Mouse (Mus musculus): ENCODE measurements around the gene Zcchc24.
A peak's percentile ranks its signal among the peaks of the same experiment; 100 is the strongest.

Zcchc24 gene

DNA sequence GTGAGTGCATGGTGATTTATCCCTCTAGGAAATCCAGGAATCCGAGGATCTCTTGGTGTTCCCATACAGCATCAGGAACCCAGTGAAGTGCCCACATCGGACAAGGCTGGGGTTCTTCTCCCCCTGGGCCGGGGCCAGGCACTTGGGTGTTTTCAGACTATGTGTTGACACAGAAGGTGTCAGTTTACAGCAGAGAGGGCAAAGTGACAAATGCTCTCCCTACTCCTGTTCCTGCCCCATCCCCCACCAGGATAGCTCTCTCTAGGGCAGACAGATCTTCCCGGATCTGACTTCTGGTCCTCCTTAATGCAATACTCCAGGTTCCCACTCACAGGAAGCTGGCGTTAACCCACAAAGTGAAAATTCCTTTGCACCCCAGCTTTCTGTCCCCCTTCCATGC, 5.3 kb upstream of the Zcchc24 start:
- DNase-seq = no peak

DNA sequence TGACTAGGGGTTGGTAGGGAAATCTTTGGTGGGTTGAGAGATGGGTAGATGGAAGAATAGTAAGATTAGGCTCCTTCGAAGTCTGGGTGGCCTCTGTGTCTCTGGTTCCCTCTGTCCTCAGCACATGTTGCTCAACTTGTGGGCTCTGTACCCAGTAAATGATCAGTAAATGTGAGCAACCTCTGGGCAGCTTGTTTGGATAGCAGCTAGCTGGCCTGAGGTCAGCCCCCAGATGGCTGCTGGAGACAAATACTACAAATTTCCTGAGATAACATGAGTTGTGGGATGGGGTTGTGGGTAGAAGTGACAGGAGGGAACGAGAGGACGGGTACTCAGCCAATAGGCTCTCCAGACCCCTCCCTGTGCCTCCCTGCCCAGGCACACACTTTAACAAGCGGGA, 4.2 kb upstream of the Zcchc24 start:
- DNase-seq = no peak

DNA sequence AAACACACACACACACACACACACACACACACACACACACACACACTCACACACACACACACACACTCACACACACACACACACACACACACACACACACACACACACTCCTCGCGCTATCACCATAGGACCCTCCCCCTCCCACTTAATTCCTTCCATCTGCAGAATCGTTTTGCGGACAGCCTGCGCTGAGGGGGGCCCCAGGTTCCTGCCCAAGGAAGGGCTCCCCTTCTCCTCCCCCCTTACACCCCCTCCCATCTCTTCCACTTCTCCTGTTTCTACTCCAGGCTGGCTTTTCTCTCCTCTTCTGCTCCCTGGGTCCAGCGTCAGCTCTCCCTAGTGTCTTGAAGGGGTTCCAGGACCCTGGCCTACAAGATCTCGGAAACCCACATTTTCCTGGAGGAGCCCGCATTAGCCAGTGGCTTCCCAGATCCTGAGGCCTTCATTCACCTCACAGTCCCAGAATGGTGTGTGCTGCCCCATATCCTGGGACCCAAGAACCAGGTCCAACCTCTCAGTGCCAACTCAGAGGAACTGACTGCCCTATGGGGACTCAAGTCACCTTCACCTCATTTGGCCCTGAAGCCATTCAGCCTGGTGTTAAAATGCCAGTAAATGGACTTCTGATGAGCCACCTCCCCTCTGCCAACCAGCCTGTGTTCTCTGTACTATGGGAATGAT, 927 bp upstream of the Zcchc24 start:
- DNase-seq = no peak

DNA sequence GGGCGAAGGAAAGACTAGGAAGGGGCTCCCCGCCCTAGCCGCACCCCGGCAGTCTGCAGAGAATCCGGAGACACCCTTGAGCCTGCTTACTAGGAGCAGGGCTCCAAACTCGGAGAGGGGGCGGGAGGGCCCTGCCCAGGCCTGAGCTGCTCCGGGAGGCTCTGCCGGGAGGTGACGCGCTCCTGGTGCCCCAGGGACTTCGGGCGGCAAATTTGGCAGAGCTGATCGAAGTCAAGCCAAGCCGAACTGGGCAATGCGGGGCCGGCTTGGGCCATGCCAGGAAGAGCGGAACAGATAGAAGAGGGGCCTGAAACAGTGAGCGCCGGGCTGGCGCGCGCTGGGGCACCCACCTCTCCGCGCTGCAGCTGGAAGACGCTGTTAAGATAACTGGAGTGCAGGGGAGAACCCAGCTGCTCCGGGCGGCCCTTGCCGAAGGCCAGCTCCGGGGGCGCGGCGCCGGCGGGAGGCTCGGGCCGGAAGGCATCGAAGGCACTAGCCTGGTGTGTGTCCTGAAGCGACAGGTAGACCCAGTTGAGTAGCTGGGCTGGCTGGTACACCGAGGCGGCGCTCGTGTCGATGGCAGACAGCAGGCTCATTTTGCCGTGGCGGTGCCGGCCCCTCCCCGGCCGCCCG, 462 bp downstream of the Zcchc24 start:
- DNase-seq = peak; percentile 29

DNA sequence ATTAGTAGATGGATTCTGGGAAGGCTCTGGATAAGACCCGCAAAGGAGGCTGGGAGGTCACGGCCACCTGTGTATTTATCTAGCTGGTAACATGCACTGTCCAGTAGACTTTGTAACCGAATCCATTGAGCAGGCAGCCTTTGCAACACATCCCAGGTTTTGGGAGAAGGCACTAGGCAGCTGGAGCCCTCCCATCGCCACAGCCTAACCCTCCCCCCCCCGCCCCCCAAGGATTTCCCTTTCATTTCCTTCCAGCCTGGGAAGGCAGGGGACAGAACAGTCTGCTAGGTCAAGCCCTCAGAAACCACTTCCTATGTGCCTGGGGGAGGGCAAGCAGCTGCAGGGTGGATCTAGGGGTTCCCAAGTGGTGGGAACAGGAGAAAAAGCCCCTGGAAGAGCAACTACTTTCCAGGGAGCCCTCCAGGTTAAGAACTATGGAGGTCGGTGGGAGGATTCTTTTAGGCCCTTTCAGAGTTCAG, 1.1 kb downstream of the Zcchc24 start:
- no peak for DNase-seq

DNA sequence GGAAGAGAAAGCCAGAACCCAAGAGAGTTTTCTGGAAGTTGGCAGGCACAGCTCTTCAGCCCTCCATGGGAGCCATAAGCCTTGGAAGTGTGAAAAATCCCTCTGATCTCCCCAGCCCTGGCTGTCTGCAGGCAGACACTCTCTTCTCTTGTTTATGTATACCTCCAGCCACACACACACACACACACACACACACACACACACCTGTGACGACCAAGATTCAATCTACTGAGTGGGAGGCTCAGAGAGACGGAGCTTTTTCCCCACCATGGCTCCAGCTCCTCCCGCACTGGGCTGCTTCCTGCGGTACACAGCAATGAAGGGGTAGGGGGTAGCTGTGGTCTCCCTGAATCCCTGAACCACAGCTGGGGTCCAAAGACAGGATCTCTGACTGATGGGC, 2.4 kb downstream of the Zcchc24 start:
- no peak for DNase-seq

DNA sequence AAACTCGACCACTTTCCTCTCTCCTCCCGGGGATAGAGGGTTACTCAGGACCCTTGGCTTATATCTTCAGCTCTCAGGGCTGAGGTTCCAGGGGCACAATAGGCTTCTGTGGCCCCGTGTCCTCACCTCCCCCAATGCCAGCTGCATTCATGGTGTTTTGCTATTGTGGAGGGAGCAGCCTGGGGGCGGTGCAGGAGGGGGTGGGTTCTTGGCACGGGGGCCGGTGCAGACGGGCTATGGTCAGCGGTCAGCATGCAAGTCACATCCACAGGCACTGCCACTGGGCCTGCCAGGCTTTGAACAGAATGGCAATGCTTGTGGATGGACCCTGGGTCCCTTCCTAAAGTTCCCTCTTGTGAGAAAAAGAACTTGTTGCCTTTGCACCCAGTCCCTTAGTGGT, 2.9 kb downstream of the Zcchc24 start:
- peak; percentile 69 for DNase-seq

DNA sequence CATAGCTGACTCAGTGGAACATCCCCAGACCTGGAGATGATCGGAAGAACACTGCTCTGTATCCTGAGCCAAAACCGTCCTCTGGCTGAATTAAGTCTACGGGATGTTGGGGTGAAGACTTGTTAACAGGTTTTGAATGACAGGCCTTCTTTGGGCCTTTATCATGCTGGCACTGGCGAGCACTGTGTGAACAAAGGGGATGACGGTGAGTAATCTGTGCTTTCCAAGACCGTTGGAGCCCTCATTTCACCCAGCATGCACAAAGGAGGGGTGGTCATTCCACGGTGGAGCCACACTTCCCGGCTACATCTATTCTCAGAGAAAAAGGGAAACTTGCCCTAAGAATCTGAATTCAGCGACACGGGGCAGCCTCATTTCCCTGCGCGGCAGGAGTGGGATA, 3.7 kb downstream of the Zcchc24 start:
- DNase-seq = no peak

DNA sequence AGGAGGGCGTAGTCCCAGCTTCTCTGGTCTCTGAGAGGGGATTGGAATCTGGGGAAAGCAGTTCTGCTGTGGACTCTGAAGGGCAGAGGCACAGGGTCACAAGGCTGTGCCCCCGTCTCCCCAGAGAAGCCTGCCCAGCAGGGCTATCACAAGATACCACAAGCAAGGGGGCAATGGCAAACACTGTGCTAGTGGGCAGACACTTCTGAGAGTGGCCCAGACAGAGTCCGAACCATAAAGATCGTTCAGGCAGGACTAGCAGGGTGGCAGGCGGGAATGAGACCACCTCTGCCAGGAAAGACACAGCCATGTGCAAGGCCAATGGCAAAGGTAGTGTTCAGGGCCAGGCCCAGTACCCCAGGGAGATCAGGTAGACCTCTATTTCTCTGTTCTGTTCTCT, 7.7 kb downstream of the Zcchc24 start:
- DNase-seq = no peak

DNA sequence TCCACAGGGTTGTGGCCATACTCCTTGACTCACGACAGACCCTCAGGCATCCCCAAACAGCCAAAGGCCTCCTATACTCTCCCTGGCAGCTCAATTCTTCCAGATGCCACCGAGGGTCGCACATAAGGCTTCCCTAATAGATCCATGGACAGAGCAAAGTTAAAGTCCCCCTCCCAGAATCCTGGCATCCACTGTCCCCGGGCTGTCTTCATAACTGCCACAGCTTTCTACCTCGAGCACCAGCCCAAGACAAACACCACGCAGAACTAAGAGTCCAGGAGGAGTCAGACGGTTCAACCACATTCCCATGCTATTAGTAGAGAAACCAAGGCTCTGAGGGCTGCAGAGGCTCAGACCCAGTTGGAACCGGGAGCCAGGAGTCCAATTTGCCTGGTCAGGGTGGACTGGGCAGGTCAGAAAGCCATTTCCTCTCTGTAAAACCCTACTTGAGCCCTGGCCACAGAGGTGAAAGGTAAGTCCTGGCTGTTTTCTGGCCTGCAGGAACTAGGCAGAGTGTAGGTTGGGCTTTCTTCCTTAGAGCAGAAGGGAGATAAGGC, 8.8 kb downstream of the Zcchc24 start:
- DNase-seq = no peak

DNA sequence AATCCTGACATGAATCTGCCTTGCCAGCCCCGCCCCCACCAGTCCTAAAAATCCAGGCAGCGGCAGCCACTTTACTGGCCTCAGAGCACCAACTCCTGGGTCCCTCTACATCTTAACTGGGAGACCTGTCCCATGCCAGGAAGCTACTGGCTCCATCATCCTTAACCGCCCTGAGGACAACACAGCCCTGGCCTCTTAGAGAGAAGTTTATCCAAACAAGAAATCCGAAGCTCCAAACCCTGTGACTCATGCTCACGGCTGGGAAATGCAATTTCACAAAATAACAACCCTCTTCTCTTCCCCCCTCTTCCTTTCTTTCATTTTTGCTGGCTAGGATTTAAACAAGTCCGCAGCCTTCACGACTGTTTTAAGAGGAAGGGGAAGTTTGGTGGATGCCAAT, 9.3 kb downstream of the Zcchc24 start:
- DNase-seq = no peak

DNA sequence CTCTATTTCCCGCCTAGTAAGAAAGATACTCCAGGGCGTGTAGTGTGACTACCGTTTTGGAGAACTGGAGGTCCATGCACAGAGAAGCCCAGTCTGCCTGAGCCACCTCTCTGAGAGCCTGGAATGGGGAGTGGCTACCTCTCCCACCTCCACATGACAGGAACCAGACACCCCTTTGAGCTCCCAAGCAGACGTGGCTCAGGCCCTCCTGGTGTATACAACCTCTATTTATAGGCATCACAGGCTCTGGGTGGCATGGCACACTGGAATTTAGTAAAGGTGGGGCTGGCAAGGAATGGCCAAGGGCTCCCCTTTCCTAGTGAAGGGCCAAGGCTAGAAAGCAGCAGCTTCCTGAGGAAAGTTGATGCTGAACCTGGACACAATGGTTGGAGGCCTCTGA, 10.9 kb downstream of the Zcchc24 start:
- no peak for DNase-seq

DNA sequence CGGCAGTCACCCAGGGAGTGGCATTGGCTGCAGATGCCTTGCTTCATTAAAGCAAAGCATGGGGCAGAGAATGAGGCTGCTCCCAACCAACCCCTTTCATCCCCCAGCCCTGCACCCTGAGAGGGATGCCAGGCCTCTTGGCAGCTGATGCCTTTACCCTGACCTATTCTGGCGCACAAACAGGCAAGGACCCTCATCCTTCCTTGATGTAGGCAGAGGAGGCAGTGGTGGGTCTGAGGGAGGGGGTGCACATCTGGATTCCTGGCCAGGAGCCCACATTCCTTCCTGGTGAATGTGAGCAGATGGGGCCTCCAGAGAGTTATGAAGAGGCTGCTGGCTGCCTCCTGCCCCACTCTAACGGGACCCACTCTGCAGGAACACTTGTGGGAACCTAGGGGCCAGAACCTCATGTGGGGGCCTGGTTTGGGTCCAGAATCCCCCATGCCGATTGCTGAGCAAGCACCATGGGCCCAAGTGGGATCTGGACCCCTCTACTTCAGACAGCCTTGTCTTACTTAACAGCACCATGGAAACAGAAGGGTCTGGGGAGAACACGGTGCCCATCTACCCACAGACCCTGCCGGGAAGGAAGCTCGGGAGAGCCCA, 12.4 kb downstream of the Zcchc24 start:
- DNase-seq = no peak

DNA sequence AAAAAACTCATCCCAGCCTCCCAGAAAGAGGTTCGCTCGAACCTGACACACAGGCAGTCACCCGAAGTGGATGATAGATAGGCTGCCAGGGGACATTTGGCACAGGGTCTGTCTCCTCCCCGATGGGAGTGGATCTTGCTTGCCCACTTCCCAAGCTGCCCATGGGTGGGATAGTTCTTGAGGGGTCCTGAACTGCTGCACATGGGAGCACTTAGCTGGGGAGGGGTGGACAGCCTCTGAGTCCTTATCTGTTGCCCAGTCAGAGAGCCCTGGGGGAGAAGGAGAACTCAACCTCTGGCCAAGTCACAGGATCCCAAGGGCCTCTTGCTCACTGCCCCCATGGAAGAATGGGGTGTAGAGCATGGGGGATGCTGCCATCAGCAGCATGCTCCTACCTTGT, 13.3 kb downstream of the Zcchc24 start:
- no peak for DNase-seq

DNA sequence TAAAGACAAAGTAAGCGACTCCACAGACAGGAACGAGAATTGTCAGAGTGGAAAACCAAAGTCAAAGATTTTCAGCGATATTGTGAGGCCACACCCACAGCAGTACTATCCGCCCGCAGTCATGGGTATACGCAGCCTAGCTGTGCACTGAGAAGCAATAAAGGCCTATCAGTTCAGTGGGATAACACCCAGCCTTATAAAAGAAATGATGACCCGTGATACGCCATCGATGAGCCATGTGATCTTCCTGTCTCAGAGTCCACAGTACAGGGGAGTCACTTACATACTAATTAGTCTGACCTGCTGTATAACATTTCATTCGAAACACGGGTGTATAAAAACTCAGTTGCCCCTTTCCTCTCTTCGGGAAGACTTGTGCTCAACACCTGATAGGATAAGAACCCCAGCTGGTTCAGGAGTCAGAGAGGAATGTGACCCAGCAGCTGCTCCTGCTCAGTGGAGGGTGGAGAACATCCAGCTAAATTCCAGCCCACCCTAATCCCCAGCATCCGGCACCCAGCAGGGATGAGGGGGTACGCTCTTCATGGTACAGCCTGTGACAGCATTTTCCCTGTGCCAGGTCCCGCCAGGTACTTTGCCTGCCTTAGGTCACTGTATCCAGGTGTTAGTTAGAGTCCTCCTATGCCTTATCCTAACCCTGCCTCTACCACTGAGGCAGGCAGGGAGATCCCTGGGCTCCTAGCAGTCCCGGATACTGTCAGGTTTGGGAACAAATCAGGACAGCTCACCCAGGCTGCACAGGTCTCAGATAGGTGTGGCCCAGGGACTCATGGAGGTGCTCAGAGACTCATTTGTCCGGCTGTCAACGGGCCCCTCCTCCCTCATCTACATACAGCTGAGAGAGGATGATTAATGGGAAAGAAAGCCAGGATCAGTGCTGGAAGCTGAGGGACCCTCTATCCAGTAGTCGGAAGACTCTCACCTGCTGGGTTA, 14.0 kb downstream of the Zcchc24 start:
- DNase-seq = no peak

DNA sequence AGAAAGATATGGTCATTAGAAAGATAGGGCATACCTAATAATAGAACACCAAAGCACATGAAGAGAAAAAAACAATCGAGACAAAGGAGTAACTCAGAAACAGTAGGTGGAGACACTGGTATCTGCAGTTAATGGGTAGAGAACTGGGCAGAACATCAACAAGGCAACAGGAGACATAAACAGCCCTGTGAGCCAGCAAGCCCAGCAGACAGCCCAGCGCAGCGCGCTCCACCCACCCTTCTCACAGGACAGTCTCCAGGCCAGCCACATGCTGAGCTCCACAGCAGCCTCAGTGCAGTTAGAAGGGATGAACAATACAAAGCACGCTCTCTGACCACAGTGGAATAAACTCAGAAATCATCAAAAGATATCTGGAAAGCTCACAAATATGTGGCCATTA, 15.8 kb downstream of the Zcchc24 start:
- no peak for DNase-seq

DNA sequence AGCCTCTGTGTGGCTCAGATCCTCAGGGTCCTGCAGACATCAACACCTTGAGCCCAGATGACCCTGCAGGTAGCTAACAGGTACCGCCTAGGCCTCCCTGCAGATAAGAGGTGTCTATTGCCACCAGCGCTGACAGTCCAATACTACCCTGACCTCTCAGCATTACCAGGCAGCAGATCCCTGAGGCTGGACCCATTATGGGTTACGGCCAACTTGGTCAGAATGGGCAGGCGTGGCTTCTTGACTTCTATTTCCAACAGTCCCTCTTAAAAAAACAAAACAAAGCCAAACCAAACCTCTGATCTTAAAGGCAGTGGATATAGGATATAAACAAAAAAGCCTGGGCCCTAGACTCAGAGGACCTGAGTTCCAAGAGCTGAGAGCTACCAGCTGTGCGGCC, 17.8 kb downstream of the Zcchc24 start:
- DNase-seq = no peak

DNA sequence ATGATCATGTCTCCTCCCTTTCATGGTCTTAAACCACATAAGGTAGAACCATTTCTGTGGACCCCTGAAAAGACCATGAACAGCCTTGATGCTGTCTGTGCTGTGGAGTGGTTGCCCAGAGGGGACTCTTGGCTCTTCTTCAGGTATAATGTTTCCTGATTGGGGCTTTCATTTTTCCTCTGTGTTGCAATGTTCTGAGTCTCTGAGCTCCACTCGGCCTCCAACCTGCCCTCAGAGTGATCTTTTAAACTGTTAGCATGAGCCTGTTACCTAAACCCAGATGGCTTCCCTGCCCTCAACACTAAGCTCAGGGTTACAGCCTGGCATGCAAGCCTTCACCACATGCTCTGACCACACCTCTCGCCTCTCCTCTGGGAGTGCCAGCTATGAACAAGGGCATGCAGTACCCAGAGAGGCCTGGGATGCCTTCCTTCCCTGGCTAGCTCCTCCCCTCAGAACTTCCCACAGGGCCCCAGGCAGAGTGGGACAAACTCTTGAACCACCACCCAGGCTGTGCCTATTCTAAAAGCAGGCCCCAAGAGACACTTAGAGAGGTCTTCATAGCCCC, 18.3 kb downstream of the Zcchc24 start:
- no peak for DNase-seq

DNA sequence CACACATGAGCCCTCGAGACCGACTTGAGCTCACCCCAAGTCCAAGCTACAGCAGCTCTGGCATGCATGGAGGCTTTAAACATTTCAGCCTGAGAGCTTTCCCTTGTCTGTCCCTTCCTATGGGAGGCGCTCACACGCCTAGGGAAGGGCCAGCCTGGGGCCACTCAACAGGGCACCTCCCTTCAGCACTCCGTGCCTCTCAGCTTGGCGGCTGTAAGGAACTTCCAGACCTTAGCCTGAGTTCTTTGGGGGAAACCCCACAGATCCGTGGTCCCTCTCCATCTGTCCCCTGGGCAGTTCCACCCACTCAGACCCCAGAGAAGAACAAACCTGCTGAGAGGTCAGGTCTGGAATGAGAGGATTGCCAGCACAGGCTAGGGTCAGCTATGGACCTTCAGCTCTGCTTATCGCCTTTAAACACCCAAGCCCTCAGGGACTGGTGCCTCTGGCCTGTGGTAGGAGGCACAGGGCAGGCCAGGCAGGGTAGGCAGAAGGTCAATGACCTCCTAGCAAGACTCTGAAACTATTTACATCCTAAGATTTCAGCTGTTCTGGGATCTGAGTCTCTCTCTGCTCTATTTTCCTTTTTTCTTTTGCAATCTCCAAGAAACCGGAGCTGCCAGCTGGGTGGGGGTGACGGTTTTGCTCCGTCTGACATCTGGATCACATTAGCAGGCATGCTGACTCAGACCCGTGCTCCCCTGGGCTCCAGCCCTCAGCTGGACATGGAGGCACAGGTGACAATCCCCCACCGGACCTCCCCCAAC, 19.5 kb downstream of the Zcchc24 start:
- no peak for DNase-seq

DNA sequence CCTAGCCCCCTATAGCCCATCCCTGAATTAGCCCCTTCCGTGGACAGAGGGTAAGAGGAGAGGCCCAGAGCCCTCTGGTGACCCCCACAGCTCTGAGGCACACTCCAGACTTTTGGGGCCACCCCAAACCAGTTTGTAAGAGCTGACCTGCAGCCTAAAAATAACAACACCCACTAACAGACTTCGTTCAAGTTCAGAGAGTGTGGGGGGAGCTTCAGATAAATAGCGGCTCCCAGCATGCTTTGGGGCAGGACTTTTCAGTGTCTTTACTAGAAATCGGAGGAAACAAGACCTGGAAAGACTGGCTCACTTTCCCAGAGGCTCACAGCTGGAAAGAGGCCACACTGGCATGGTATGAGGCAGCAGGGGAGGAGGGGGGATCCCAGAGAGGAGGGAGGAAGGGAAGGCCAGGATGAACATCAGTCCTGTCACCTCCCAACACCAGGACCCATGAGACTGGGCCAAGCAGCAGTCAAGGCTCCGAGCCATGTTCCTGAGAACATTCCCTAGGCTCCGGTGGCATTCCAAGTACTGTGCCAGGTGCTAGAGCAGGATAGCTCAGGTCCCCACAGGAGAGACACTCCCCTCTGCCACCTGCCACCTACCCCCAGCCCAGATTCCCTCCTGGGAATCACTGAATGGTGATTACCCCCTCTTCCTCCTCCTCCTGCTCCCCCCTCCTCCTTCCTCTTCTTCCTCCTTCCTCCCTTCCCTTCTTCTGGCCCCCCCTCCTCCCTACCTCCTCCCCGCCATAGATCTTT, 20.7 kb downstream of the Zcchc24 start:
- no peak for DNase-seq
